Mouse (Mus musculus): Measurements from ENCODE around the gene Dnajb11.

The Dnajb11 gene

GRCm38 (mm10) chr16:22881487-22881886 lies 23.8 kb downstream of the Dnajb11 start:
- DNase-seq (ENCODE audit: low spot score in 2 of 2) = no peak

GRCm38 (mm10) chr16:22883441-22883840 lies 25.8 kb downstream of the Dnajb11 start:
- peak; percentile 32 for DNase-seq (ENCODE audit: low spot score in 2 of 2)

- peak; percentile 58 to 64 for DNase-seq (ENCODE audit: low spot score in 2 of 2)
These were observed 27.7 kb downstream of the Dnajb11 start for GRCm38 (mm10) chr16:22885356-22885755.

GRCm38 (mm10) chr16:22886726-22887125 lies 29.1 kb downstream of the Dnajb11 start:
- DNase-seq (ENCODE audit: low spot score in 2 of 2) = no peak

GRCm38 (mm10) chr16:22888835-22889234 lies 31.2 kb downstream of the Dnajb11 start:
- no peak for DNase-seq (ENCODE audit: low spot score in 2 of 2)

- no peak for DNase-seq (ENCODE audit: low spot score in 2 of 2)
These were observed 32.1 kb downstream of the Dnajb11 start for GRCm38 (mm10) chr16:22889716-22890115.

- no peak for DNase-seq (ENCODE audit: low spot score in 2 of 2)
These were observed 33.3 kb downstream of the Dnajb11 start, which contains the start of gene Ahsg for GRCm38 (mm10) chr16:22890683-22891510. TSS of gene Ahsg (plus strand) at chr16:22891277.

- no peak for DNase-seq (ENCODE audit: low spot score in 2 of 2)
These were observed 34.1 kb downstream of the Dnajb11 start for GRCm38 (mm10) chr16:22891733-22892154.

- no peak for DNase-seq (ENCODE audit: low spot score in 2 of 2)
These were observed 36.5 kb downstream of the Dnajb11 start for GRCm38 (mm10) chr16:22894095-22894494.

- DNase-seq (ENCODE audit: low spot score in 2 of 2) = no peak
These were observed 39.0 kb downstream of the Dnajb11 start for GRCm38 (mm10) chr16:22896618-22897017.

GRCm38 (mm10) chr16:22899346-22899745 lies 41.7 kb downstream of the Dnajb11 start:
- no peak for DNase-seq (ENCODE audit: low spot score in 2 of 2)

GRCm38 (mm10) chr16:22899866-22900570 lies 42.4 kb downstream of the Dnajb11 start:
- DNase-seq (ENCODE audit: low spot score in 2 of 2) = no peak

- no peak for DNase-seq (ENCODE audit: low spot score in 2 of 2)
These were observed 43.7 kb downstream of the Dnajb11 start for GRCm38 (mm10) chr16:22901326-22901725.

GRCm38 (mm10) chr16:22909290-22909689 lies 51.6 kb downstream of the Dnajb11 start:
- no peak for DNase-seq (ENCODE audit: low spot score in 2 of 2)

GRCm38 (mm10) chr16:22911986-22912385 lies 54.3 kb downstream of the Dnajb11 start:
- DNase-seq (ENCODE audit: low spot score in 2 of 2) = no peak

GRCm38 (mm10) chr16:22912886-22913285 lies 55.2 kb downstream of the Dnajb11 start:
- DNase-seq (ENCODE audit: low spot score in 2 of 2) = no peak

GRCm38 (mm10) chr16:22914276-22914675 lies 56.6 kb downstream of the Dnajb11 start:
- DNase-seq (ENCODE audit: low spot score in 2 of 2) = no peak

GRCm38 (mm10) chr16:22918034-22918433 lies 60.4 kb downstream of the Dnajb11 start, which contains the start of gene Fetub:
TSS of gene Fetub (plus strand) at chr16:22918334.
- no peak for DNase-seq (ENCODE audit: low spot score in 2 of 2)

GRCm38 (mm10) chr16:22918664-22919312 lies 61.1 kb downstream of the Dnajb11 start:
- no peak for DNase-seq (ENCODE audit: low spot score in 2 of 2)

GRCm38 (mm10) chr16:22919971-22920854 lies 62.6 kb downstream of the Dnajb11 start:
- no peak for DNase-seq (ENCODE audit: low spot score in 2 of 2)

GRCm38 (mm10) chr16:22921761-22922160 lies 64.1 kb downstream of the Dnajb11 start:
- DNase-seq (ENCODE audit: low spot score in 2 of 2) = no peak

Data from spleen, postnatal 36 days (tissue).